Mouse (Mus musculus) C2C12 (cell line): ENCODE results near the gene Ctsw. TPM values are rescaled to one million over a fixed set of nuclear protein-coding genes. Genes with fewer than 3 reads are reported as not detected.

ENCODE experiments used
- H3K27me3 ChIP-seq: one replicate; pipeline ENCODE4 v1.6.1; 2011; ENCODE audit not compliant: control insufficient read depth, insufficient read depth, insufficient read length
- H3K36me3 ChIP-seq: one replicate; pipeline ENCODE4 v1.6.1; 2011; ENCODE audit not compliant: control insufficient read depth, insufficient read depth
- H3K4me3 ChIP-seq: one replicate; pipeline ENCODE4 v1.5.1; 2011; ENCODE audit warnings: mild to moderate bottlenecking, control low read depth; ENCODE audit not compliant: poor library complexity, insufficient read depth, severe bottlenecking
- H3K79me2 ChIP-seq: one replicate; pipeline ENCODE4 v1.6.1; 2011; ENCODE audit not compliant: control insufficient read depth, insufficient read depth
- H3K79me3 ChIP-seq: one replicate; pipeline ENCODE4 v1.6.1; 2011; ENCODE audit warnings: low read depth, control low read depth
- H3ac ChIP-seq: one replicate; pipeline ENCODE3; 2011; ENCODE audit warnings: low read depth; ENCODE audit not compliant: control insufficient read depth, insufficient read length
- CEBPB ChIP-seq: IDR thresholded peaks from one replicate; pipeline ENCODE4 v1.6.1; 2011; ENCODE audit warnings: low read depth, mild to moderate bottlenecking, control low read depth, moderate library complexity
- CTCF ChIP-seq: IDR thresholded peaks from one replicate; pipeline ENCODE4 v1.5.1; 2011; ENCODE audit not compliant: control insufficient read depth, insufficient read depth, insufficient read length
- FOSL1 ChIP-seq: IDR thresholded peaks from one replicate; pipeline ENCODE4 v1.8.0; 2011; ENCODE audit warnings: mild to moderate bottlenecking, low read length; ENCODE audit not compliant: poor library complexity, insufficient read depth, severe bottlenecking
- MAX ChIP-seq: IDR thresholded peaks from one replicate; pipeline ENCODE4 v1.6.1; 2011; ENCODE audit warnings: mild to moderate bottlenecking, control low read depth
- MYOD1 ChIP-seq: IDR thresholded peaks from one replicate; pipeline ENCODE4 v1.6.1; 2011; ENCODE audit warnings: low read depth; ENCODE audit not compliant: control insufficient read depth, insufficient read length
- MYOG ChIP-seq: IDR thresholded peaks from one replicate; pipeline ENCODE4 v1.6.1; 2011; ENCODE audit not compliant: control insufficient read depth, insufficient read length; ENCODE audit errors: extremely low read depth
- USF1 ChIP-seq: IDR thresholded peaks from one replicate; pipeline ENCODE4 v1.6.1; 2011; ENCODE audit warnings: low read depth, mild to moderate bottlenecking, control low read depth, moderate library complexity
- polyA plus RNA-seq: library from polyadenylated mRNA; unstranded; fragments of >200 nt; fragmentation: generic; extraction: Trizol; gene quantifications from one replicate; pipeline ENCODE4 v1.2.1, GENCODE M21; 2012; ENCODE audit warnings: missing spikeins

Gene Ctsw
- polyA plus RNA-seq, 1 experiment = 4.8 TPM

DNA sequence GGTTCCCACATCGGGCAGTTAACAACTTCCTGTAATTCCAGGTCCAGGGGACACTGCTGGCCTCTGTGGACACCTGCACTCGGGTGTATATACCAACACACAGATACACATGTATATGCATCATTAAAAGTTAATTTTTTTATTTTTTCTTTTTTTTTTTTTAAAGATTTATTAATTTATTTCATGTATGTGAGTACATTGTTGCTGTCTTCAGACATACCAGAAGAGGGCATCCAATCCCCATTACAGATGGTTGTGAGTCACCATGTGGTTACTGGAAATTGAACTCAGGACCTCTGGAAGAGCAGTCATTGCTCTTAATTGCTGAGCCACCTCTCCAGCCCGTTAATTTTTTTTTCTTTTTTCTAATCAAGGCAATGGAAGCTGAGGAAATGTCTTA, 4.5 kb upstream of the Ctsw start:
- H3K4me3 ChIP-seq = peak overlapping the region; percentile 7

GRCm38 (mm10) chr19:5471846-5472245, 3.5 kb upstream of the Ctsw start:
- Histone ChIP-seq H3K79me3 (peaks cover 18% of the 10 kb centered on the region), H3K79me2 (peaks cover 27% of the 10 kb centered on the region), H3K36me3 (peaks cover 11% of the 10 kb centered on the region), H3K27me3 (no peaks in the 10 kb centered on the region), H3ac (no peak overlapping the region), H3K4me3 (no peak overlapping the region)
- TF ChIP-seq CTCF (no peak), CEBPB (no peak), MYOD1 (no peak), MAX (no peak), USF1 (no peak), MYOG (no peak), FOSL1 (no peak)

More for the DNA sequence above, 4.5 kb upstream of the Ctsw start:
- Histone ChIP-seq H3ac (no peak overlapping the region), H3K27me3 (no peaks in the 10 kb centered on the region), H3K79me2 (peaks cover 37% of the 10 kb centered on the region), H3K36me3 (peaks cover 17% of the 10 kb centered on the region), H3K79me3 (peaks cover 22% of the 10 kb centered on the region)
- TF ChIP-seq CTCF (no peak), MAX (peak; percentile 37), MYOD1 (no peak), MYOG (no peak), USF1 (no peak), FOSL1 (no peak), CEBPB (no peak)

- H3K36me3 ChIP-seq = peaks cover 49% of the 10 kb centered on the region
Measured at GRCm38 (mm10) chr19:5466916-5467500, 1.3 kb downstream of the Ctsw start.

GRCm38 (mm10) chr19:5465037-5465436, 3.3 kb downstream of the Ctsw start:
- H3K4me3 ChIP-seq = no peak overlapping the region
- no peaks in the 10 kb centered on the region for H3K27me3 ChIP-seq
- no peak overlapping the region for H3ac ChIP-seq
- TF ChIP-seq MYOD1 (no peak), USF1 (no peak), FOSL1 (no peak), CEBPB (no peak), MYOG (no peak)
- peaks cover 54% of the 10 kb centered on the region for H3K36me3 ChIP-seq
- H3K79me2 ChIP-seq = peaks cover 22% of the 10 kb centered on the region
- peaks cover 7% of the 10 kb centered on the region for H3K79me3 ChIP-seq

More at GRCm38 (mm10) chr19:5466916-5467500, 1.3 kb downstream of the Ctsw start:
- Histone ChIP-seq H3K4me3 (no peak overlapping the region), H3K79me3 (no peaks in the 10 kb centered on the region), H3K27me3 (no peaks in the 10 kb centered on the region), H3ac (no peak overlapping the region), H3K79me2 (peaks cover 6% of the 10 kb centered on the region)
- no peak for TF ChIP-seq FOSL1
- TF ChIP-seq CEBPB = no peak
- TF ChIP-seq MYOD1 = no peak
- TF ChIP-seq USF1 = no peak

GRCm38 (mm10) chr19:5463791-5464562, 4.3 kb downstream of the Ctsw start:
- no peak overlapping the region for H3ac ChIP-seq
- H3K4me3 ChIP-seq = no peak overlapping the region
- peaks cover 7% of the 10 kb centered on the region for H3K79me3 ChIP-seq
- H3K36me3 ChIP-seq = peaks cover 54% of the 10 kb centered on the region
- peaks cover 22% of the 10 kb centered on the region for H3K79me2 ChIP-seq
- H3K27me3 ChIP-seq = no peaks in the 10 kb centered on the region
- no peak for TF ChIP-seq MYOD1
- TF ChIP-seq CEBPB = no peak
- peak; percentile 78 for TF ChIP-seq CTCF
- no peak for TF ChIP-seq FOSL1

- Histone ChIP-seq H3K4me3 (no peak overlapping the region), H3K79me3 (peaks cover 7% of the 10 kb centered on the region), H3K27me3 (no peaks in the 10 kb centered on the region), H3K36me3 (peaks cover 54% of the 10 kb centered on the region), H3ac (no peak overlapping the region), H3K79me2 (peaks cover 22% of the 10 kb centered on the region)
- no peak for TF ChIP-seq CTCF
Measured at GRCm38 (mm10) chr19:5463212-5463611, 5.1 kb downstream of the Ctsw start.
